Mouse (Mus musculus) gastrocnemius, adult 2 months (tissue): Measurements from ENCODE around the gene Ptprm. TPM values are rescaled to one million over a fixed set of nuclear protein-coding genes. Genes with fewer than 3 reads are reported as not detected.

Experiments
- DNase-seq: peaks from one replicate; pipeline ENCODE4 v3.0.0; 2022
- H3K27ac ChIP-seq: fragments of 200-600 bp; 2 replicates; pipeline ENCODE4 v1.8.1; 2022; ENCODE audit warnings: mild to moderate bottlenecking
- H3K4me3 ChIP-seq: fragments of 200-600 bp; 2 replicates; pipeline ENCODE4 v1.8.1; 2022; ENCODE audit warnings: mild to moderate bottlenecking, moderate library complexity
- CTCF ChIP-seq: fragments of 200-600 bp; IDR thresholded peaks from 2 replicates; pipeline ENCODE4 v1.8.1; 2022; ENCODE audit warnings: antibody characterized with exemption, mild to moderate bottlenecking, moderate library complexity
- intact Hi-C: fragments of 180-260 bp; cut with DNase I; formaldehyde crosslinking; loops from one replicate; pipeline ENCODE4 v1.15.1; 2025
- total RNA-seq, 2 experiments: library from RNA; stranded (reverse); gene quantifications; 2 replicates each; pipeline ENCODE4 v1.2.3; 2021

The Ptprm gene
- total RNA-seq, 2 experiments from 2014 or later = 21.5 to 32.7 TPM

GRCm38 (mm10) chr17:67339569-67339968 lies 14.7 kb downstream of the Ptprm start:
- Histone ChIP-seq H3K4me3 (no peak overlapping the region), H3K27ac (no peak overlapping the region)
- intact Hi-C loops = no loop called here
- no peak for TF ChIP-seq CTCF
- no peak for DNase-seq

- no peak for DNase-seq
- TF ChIP-seq CTCF = no peak
- Histone ChIP-seq H3K27ac (no peak overlapping the region), H3K4me3 (no peak overlapping the region)
- intact Hi-C loops = no loop called here
These were observed 19.9 kb downstream of the Ptprm start for GRCm38 (mm10) chr17:67334310-67334709.

GRCm38 (mm10) chr17:67329435-67329834 lies 24.8 kb downstream of the Ptprm start:
- TF ChIP-seq CTCF = no peak
- intact Hi-C loops = no loop called here
- Histone ChIP-seq H3K4me3 (no peak overlapping the region), H3K27ac (no peak overlapping the region)
- DNase-seq = no peak

- H3K27ac ChIP-seq = no peak overlapping the region
- no peak for DNase-seq
- H3K4me3 ChIP-seq = no peak overlapping the region
- no peak for TF ChIP-seq CTCF
- intact Hi-C loops = no loop called here
These were observed 29.8 kb downstream of the Ptprm start for GRCm38 (mm10) chr17:67324499-67324832.

GRCm38 (mm10) chr17:67323777-67324498 lies 30.3 kb downstream of the Ptprm start:
- intact Hi-C loops = no loop called here
- no peak for TF ChIP-seq CTCF

GRCm38 (mm10) chr17:67314491-67315205 lies 39.6 kb downstream of the Ptprm start:
- no peak for TF ChIP-seq CTCF
- Histone ChIP-seq H3K4me3 (no peak overlapping the region), H3K27ac (no peak overlapping the region)
- no peak for DNase-seq
- intact Hi-C loops = loop anchor here (5.0 kb wide), 1 partner anchor 38 kb away; the partner anchor contains the start of gene Ptprm

More at GRCm38 (mm10) chr17:67323777-67324498, 30.3 kb downstream of the Ptprm start:
- no peak overlapping the region for H3K27ac ChIP-seq
- H3K4me3 ChIP-seq = no peak overlapping the region
- no peak for DNase-seq

GRCm38 (mm10) chr17:67308421-67308820 lies 45.8 kb downstream of the Ptprm start:
- no peak overlapping the region for H3K4me3 ChIP-seq
- peak; percentile 44 for DNase-seq
- intact Hi-C loops = no loop called here
- peak overlapping the region; percentile 43 for H3K27ac ChIP-seq
- TF ChIP-seq CTCF = no peak

GRCm38 (mm10) chr17:67306066-67306845 lies 48.0 kb downstream of the Ptprm start:
- Histone ChIP-seq H3K4me3 (no peak overlapping the region), H3K27ac (no peak overlapping the region)
- intact Hi-C loops = no loop called here
- DNase-seq = no peak
- no peak for TF ChIP-seq CTCF

- Histone ChIP-seq H3K27ac (no peak overlapping the region), H3K4me3 (no peak overlapping the region)
- TF ChIP-seq CTCF = no peak
- intact Hi-C loops = no loop called here
- DNase-seq = peak; percentile 46
These were observed 49.4 kb downstream of the Ptprm start for GRCm38 (mm10) chr17:67304831-67305230.

- DNase-seq = no peak
These were observed 50.7 kb downstream of the Ptprm start for GRCm38 (mm10) chr17:67303326-67304099.

GRCm38 (mm10) chr17:67302569-67302968 lies 51.7 kb downstream of the Ptprm start:
- intact Hi-C loops = no loop called here
- DNase-seq = no peak
- H3K4me3 ChIP-seq = no peak overlapping the region
- H3K27ac ChIP-seq = no peak overlapping the region
- no peak for TF ChIP-seq CTCF

More at GRCm38 (mm10) chr17:67303326-67304099, 50.7 kb downstream of the Ptprm start:
- H3K27ac ChIP-seq = peak overlapping the region; percentile 20; the same call in 1 of the 2 replicates
- intact Hi-C loops = no loop called here
- no peak for TF ChIP-seq CTCF
- no peak overlapping the region for H3K4me3 ChIP-seq

GRCm38 (mm10) chr17:67302074-67302473 lies 52.2 kb downstream of the Ptprm start:
- no peak for TF ChIP-seq CTCF
- no peak for DNase-seq
- Histone ChIP-seq H3K4me3 (no peak overlapping the region), H3K27ac (no peak overlapping the region)
- intact Hi-C loops = no loop called here
